Mouse (Mus musculus): ENCODE results near the gene Mn1. TPM values are rescaled to one million over a fixed set of nuclear protein-coding genes. Genes with fewer than 3 reads are reported as not detected.

Mn1 gene
- total and polyA plus RNA-seq, 3 experiments, result 0.05 TPM; not detected in 2

DNA sequence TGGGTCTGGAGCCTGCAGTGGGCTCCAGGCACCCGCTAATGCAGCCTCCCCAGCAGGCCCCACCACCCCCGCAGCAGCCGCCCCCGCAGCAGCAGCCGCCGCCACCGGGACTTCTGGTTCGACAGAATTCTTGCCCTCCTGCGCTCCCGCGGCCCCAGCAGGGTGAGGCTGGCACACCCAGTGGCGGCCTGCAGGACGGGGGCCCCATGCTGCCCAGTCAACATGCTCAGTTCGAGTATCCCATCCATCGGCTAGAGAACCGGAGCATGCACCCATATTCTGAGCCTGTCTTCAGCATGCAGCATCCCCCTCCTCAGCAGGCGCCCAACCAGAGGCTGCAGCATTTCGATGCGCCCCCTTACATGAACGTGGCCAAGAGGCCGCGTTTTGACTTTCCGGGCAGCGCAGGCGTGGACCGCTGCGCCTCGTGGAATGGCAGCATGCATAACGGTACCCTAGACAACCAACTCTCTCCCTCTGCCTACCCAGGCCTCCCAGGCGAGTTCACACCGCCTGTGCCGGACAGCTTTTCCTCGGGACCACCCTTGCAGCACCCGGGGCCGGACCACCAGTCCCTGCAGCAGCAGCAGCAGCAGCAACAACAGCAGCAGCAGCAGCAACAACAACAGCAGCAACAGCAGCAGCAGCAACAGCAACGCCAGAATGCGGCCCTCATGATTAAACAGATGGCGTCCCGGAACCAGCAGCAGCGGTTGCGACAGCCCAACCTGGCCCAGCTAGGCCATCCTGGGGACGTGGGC, 2.1 kb downstream of the Mn1 start:
- no peak for ATAC-seq (ENCODE audit: extremely low read depth, insufficient number of reproducible peaks, low FRiP score, poor library complexity, severe bottlenecking)
- no peak for DNase-seq (ENCODE audit: low spot score)
- Histone ChIP-seq H3K36me3 (replicated peaks) (no peaks in the 10 kb centered on the region), H3K4me3 (ENCODE audit: low read depth, low read length) (peak overlapping the region; percentile 20; the same call in 1 of the 2 replicates), H3K4me1 (ENCODE audit: insufficient read depth, low read depth, low read length) (no peaks in the 10 kb centered on the region), H3K9me3 (replicated peaks) (peaks cover 73% of the 10 kb centered on the region), H3K27me3 (ENCODE audit: insufficient read depth, low read length) (no peaks in the 10 kb centered on the region)
- TF ChIP-seq CTCF (IDR thresholded peaks at IDR 0.05; ENCODE audit: low read depth, low read length) (no peak), POLR2AphosphoS5 (IDR thresholded peaks at IDR 0.05; ENCODE audit: insufficient replicate concordance, low read depth, low read length) (no peak), GATA2 (IDR thresholded peaks at IDR 0.05; ENCODE audit: borderline replicate concordance, low read depth, low read length) (no peak), GATA1 (IDR thresholded peaks at IDR 0.05; ENCODE audit: borderline replicate concordance, low read length) (no peak), TAL1 (conservative IDR thresholded peaks at IDR 0.05; ENCODE audit: low read depth, low read length) (no peak)

DNA sequence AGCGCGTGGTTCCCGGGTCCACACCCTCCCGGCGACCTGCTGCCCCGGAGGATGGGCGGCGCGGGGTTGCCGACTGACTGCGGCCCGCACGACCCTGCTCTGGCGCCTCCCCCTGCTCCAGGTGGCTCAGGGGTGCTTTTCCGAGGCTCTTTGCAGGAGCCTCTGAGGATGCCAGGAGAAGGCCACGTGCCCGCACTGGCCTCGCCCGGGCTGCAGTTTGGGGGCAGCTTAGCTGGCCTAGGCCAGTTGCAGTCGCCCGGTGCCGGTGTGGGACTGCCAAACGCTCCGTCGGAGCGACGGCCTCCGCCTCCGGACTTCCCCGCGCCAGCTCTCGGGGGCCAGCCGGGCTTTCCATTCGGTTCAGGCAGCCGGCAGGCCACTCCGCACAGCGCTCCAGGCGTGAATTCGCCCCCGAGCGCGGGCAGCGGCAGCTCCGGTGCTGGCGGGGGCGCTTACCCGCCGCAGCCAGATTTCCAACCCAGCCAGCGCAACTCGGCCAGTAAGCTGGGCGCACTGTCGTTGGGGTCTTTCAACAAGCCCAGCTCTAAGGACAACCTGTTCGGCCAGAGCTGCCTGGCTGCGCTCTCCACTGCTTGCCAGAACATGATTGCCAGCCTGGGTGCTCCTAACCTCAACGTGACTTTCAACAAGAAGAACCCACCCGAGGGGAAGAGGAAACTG, 3.0 kb downstream of the Mn1 start:
- Histone ChIP-seq H3K4me3 (ENCODE audit: low read depth, low read length) (peak overlapping the region; percentile 2; the same call in 1 of the 2 replicates), H3K36me3 (replicated peaks) (no peaks in the 10 kb centered on the region)
- no peak for ATAC-seq (ENCODE audit: extremely low read depth, insufficient number of reproducible peaks, low FRiP score, poor library complexity, severe bottlenecking)

DNA sequence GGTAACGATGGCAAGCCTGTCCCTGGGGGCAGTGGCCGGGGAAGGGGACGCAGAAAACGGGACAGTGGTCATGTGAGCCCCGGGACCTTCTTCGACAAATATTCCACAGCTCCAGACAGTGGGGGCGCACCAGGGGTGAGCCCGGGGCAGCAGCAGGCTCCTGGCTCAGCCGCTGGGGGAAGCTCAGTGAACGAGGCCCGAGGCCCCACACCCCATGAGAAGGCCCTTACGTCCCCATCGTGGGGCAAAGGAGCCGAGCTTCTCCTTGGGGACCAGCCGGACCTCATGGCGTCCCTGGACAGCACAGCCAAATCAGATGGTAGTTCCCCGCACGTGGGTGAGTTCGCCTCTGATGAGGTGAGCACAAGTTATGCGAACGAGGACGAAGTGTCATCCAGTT, 3.7 kb downstream of the Mn1 start:
- Histone ChIP-seq H3K9me3 (replicated peaks) (peaks cover 71% of the 10 kb centered on the region), H3K4me1 (ENCODE audit: insufficient read depth, low read depth, low read length) (no peaks in the 10 kb centered on the region), H3K4me3 (ENCODE audit: low read depth, low read length) (no peak overlapping the region; the same call in 1 of the 2 replicates), H3K36me3 (replicated peaks) (no peaks in the 10 kb centered on the region), H3K27me3 (ENCODE audit: insufficient read depth, low read length) (no peaks in the 10 kb centered on the region)
- TF ChIP-seq TAL1 (conservative IDR thresholded peaks at IDR 0.05; ENCODE audit: low read depth, low read length) (no peak), POLR2AphosphoS5 (IDR thresholded peaks at IDR 0.05; ENCODE audit: insufficient replicate concordance, low read depth, low read length) (no peak), GATA2 (IDR thresholded peaks at IDR 0.05; ENCODE audit: borderline replicate concordance, low read depth, low read length) (no peak), GATA1 (IDR thresholded peaks at IDR 0.05; ENCODE audit: borderline replicate concordance, low read length) (no peak), CTCF (IDR thresholded peaks at IDR 0.05; ENCODE audit: low read depth, low read length) (no peak)
- DNase-seq (ENCODE audit: low spot score) (no peak), ATAC-seq (ENCODE audit: extremely low read depth, insufficient number of reproducible peaks, low FRiP score, poor library complexity, severe bottlenecking) (no peak)

More for the DNA sequence above, 3.0 kb downstream of the Mn1 start:
- H3K9me3 ChIP-seq (replicated peaks), result peaks cover 69% of the 10 kb centered on the region
- no peak for TF ChIP-seq TAL1 (conservative IDR thresholded peaks at IDR 0.05; ENCODE audit: low read depth, low read length)
- no peaks in the 10 kb centered on the region for H3K4me1 ChIP-seq (ENCODE audit: insufficient read depth, low read depth, low read length)
- H3K27me3 ChIP-seq (ENCODE audit: insufficient read depth, low read length), result no peaks in the 10 kb centered on the region
- no peak for DNase-seq (ENCODE audit: low spot score)

DNA sequence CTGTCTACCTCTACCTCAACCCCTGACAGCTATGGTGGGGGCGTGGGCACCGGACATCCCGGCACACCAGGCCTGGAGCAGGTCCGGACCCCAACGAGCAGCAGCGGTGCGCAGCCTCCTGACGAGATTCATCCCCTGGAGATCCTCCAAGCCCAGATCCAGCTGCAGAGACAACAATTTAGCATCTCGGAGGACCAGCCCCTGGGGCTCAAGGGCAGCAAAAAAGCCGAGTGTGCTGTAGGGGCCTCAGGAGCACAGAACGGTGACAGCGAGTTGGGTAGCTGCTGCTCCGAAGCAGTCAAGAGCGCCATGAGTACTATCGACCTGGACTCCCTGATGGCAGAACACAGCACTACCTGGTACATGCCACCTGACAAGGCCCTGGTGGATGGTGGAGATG, 4.3 kb downstream of the Mn1 start:
- Histone ChIP-seq H3K27me3 (ENCODE audit: insufficient read depth, low read length) (no peaks in the 10 kb centered on the region), H3K36me3 (replicated peaks) (no peaks in the 10 kb centered on the region), H3K4me3 (ENCODE audit: low read depth, low read length) (no peak overlapping the region; the same call in 1 of the 2 replicates), H3K9me3 (replicated peaks) (peaks cover 74% of the 10 kb centered on the region), H3K4me1 (ENCODE audit: insufficient read depth, low read depth, low read length) (no peaks in the 10 kb centered on the region)
- no peak for DNase-seq (ENCODE audit: low spot score)
- ATAC-seq (ENCODE audit: extremely low read depth, insufficient number of reproducible peaks, low FRiP score, poor library complexity, severe bottlenecking), result no peak
- TF ChIP-seq TAL1 (conservative IDR thresholded peaks at IDR 0.05; ENCODE audit: low read depth, low read length) (no peak), GATA2 (IDR thresholded peaks at IDR 0.05; ENCODE audit: borderline replicate concordance, low read depth, low read length) (no peak), CTCF (IDR thresholded peaks at IDR 0.05; ENCODE audit: low read depth, low read length) (no peak), POLR2AphosphoS5 (IDR thresholded peaks at IDR 0.05; ENCODE audit: insufficient replicate concordance, low read depth, low read length) (no peak), GATA1 (IDR thresholded peaks at IDR 0.05; ENCODE audit: borderline replicate concordance, low read length) (no peak)

DNA sequence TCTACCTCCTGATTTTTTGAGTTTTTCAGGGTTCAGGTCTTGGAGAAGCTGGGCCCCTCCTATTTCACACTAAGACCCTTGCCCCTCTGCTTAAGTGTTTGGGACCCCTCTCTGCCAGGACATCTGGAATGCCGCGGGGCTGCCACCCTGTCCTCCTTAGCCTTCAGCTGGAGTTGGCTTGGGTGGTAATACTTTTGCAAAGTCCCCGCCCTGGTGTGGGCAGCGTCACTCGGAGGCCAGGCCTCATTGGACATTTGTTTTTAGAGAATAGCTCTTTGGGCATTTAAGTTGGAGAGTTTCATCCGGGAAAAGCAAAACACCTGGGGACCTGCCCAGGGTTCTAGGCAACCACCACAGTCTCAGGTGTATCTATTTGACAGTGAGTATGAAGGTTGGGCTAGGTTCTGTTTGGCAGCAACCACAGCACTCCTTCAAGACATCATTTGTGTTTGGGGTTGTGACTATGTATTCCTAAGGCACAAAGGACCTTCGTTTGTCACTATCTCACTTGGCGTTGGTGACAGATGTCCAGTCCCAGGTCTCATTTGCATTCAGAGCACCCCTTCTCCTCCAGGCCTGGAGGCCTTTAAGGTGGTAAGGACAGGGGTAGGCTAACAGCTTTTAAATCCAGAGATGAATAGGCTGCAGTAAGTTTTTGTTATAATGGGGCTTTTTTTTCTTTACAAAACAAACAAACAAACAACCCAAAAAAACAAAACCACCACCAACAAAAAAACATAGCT, 5.1 kb downstream of the Mn1 start:
- TF ChIP-seq POLR2AphosphoS5 (IDR thresholded peaks at IDR 0.05; ENCODE audit: insufficient replicate concordance, low read depth, low read length) (no peak), CTCF (IDR thresholded peaks at IDR 0.05; ENCODE audit: low read depth, low read length) (no peak), GATA2 (IDR thresholded peaks at IDR 0.05; ENCODE audit: borderline replicate concordance, low read depth, low read length) (no peak), GATA1 (IDR thresholded peaks at IDR 0.05; ENCODE audit: borderline replicate concordance, low read length) (no peak), TAL1 (conservative IDR thresholded peaks at IDR 0.05; ENCODE audit: low read depth, low read length) (no peak)
- Histone ChIP-seq H3K36me3 (replicated peaks) (no peaks in the 10 kb centered on the region), H3K4me3 (ENCODE audit: low read depth, low read length) (no peak overlapping the region), H3K27me3 (ENCODE audit: insufficient read depth, low read length) (no peaks in the 10 kb centered on the region), H3K4me1 (ENCODE audit: insufficient read depth, low read depth, low read length) (no peaks in the 10 kb centered on the region), H3K9me3 (replicated peaks) (peaks cover 73% of the 10 kb centered on the region)
- DNase-seq (ENCODE audit: low spot score) (no peak), ATAC-seq (ENCODE audit: extremely low read depth, insufficient number of reproducible peaks, low FRiP score, poor library complexity, severe bottlenecking) (no peak)

DNA sequence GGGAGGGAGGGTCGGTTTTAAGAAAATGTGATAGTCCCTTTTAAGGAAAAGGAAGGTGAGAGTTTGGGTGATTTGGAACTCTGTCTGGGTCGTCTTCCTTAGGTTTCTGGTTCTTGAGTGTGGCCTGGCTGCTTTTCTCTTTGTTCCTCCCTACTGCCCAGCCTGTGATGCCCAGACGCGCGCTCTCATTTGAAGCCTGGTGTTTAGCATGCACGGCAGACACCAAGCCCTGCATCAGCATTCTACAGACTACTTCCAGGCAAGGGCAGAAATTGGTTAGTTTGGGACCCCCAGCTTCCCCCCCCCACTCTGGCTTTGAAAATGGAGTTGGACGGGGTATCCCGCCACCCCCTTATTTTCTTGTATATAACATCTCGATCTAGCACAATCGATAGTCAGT, 5.8 kb downstream of the Mn1 start:
- no peaks in the 10 kb centered on the region for H3K4me1 ChIP-seq (ENCODE audit: insufficient read depth, low read depth, low read length)
- ATAC-seq (ENCODE audit: extremely low read depth, insufficient number of reproducible peaks, low FRiP score, poor library complexity, severe bottlenecking) (no peak), DNase-seq (ENCODE audit: low spot score) (no peak)
- H3K27me3 ChIP-seq (ENCODE audit: insufficient read depth, low read length), result no peaks in the 10 kb centered on the region
- H3K36me3 ChIP-seq (replicated peaks), result no peaks in the 10 kb centered on the region
- H3K4me3 ChIP-seq (ENCODE audit: low read depth, low read length), result no peak overlapping the region
- peaks cover 73% of the 10 kb centered on the region for H3K9me3 ChIP-seq (replicated peaks)
- TF ChIP-seq GATA1 (IDR thresholded peaks at IDR 0.05; ENCODE audit: borderline replicate concordance, low read length) (no peak), POLR2AphosphoS5 (IDR thresholded peaks at IDR 0.05; ENCODE audit: insufficient replicate concordance, low read depth, low read length) (no peak), GATA2 (IDR thresholded peaks at IDR 0.05; ENCODE audit: borderline replicate concordance, low read depth, low read length) (no peak), TAL1 (conservative IDR thresholded peaks at IDR 0.05; ENCODE audit: low read depth, low read length) (no peak), CTCF (IDR thresholded peaks at IDR 0.05; ENCODE audit: low read depth, low read length) (no peak)

All from G1E (cell line).